Mouse (Mus musculus): ENCODE data around the gene Gm7029. TPM values are rescaled to one million over a fixed set of nuclear protein-coding genes. Genes with fewer than 3 reads are reported as not detected.
A peak's percentile ranks its signal among the peaks of the same experiment; 100 is the strongest.

Gene Gm7029
- polyA plus RNA-seq, 1 experiment: not detected

DNA sequence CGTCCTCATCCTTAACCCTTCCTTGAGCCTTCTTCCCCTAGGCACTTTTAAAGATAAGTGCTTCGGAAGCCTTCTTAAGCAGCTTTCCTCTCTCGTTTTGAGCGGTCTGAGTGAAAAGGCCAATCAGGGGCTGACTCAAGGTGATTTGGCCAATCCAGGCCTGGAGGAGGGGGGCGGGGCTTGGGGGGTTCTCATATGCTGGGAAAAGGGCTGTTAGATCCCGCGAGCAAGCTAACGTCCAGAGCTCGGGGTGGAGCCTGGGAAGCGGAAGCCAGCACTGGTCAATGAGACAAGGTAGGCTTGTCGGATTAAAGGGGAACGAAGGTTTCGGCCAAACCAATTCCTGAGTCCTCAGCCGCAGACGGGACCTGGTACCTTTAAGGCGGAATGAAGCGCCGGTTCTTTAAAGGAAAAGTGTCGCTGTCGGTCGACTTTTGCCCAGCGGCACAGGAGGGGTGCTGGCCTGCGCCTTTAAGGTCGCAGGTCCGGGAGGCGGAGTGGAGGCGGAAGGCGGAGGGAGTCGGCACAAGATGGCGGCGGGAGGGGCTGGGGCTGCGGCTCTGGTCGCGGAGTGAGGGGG is 42.1 kb downstream of the Gm7029 start, which contains the start of the genes Tapbp and Zbtb22:
Gene Tapbp, plus strand, starts transcription at position 229 of the 580 bp plus-strand sequence.
Gene Zbtb22, plus strand, starts transcription at position 234 of the 580 bp plus-strand sequence.
- H3K4me3 ChIP-seq (ENCODE audit: insufficient read depth, low read length): peak within 1 kb of the TSS; percentile 75
- TF ChIP-seq CTCF (IDR thresholded peaks at IDR 0.05; ENCODE audit: low read depth, low read length) (no peak), POLR2A (IDR thresholded peaks at IDR 0.05; ENCODE audit: borderline replicate concordance, low read depth, low read length) (no peak)
- H3K27ac ChIP-seq (ENCODE audit: insufficient read depth, low read depth, low read length): peak within 1 kb of the TSS; percentile 28
- peaks cover 7% of the 10 kb centered on the region for H3K4me1 ChIP-seq (ENCODE audit: control insufficient read depth, insufficient read depth, low read length)

DNA sequence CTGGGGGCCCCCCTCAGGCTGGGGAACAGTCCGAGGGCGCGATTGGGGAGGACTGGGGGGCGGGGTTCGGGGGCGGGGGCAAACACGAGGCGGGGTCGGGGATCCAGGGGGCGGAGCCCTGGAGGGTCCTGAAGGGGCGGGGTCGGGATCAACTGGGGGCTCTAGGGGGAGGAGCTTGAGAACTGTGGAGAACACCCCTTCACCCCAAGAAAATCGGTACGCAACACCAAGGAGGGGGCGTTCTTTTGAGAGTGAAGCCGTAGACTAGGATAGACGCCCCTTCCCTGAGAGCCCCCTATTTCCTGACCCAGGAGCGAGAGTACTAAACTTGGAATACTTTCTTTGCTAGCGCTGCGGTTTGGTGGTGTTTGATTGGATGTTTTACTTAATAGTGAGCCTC is 42.7 kb downstream of the Gm7029 start:
- TF ChIP-seq CTCF (IDR thresholded peaks at IDR 0.05; ENCODE audit: low read depth, low read length): no peak
- TF ChIP-seq POLR2A (IDR thresholded peaks at IDR 0.05; ENCODE audit: borderline replicate concordance, low read depth, low read length): no peak
- H3K27ac ChIP-seq (ENCODE audit: insufficient read depth, low read depth, low read length): peak overlapping the region; percentile 18; the same call in 1 of the 2 replicates

DNA sequence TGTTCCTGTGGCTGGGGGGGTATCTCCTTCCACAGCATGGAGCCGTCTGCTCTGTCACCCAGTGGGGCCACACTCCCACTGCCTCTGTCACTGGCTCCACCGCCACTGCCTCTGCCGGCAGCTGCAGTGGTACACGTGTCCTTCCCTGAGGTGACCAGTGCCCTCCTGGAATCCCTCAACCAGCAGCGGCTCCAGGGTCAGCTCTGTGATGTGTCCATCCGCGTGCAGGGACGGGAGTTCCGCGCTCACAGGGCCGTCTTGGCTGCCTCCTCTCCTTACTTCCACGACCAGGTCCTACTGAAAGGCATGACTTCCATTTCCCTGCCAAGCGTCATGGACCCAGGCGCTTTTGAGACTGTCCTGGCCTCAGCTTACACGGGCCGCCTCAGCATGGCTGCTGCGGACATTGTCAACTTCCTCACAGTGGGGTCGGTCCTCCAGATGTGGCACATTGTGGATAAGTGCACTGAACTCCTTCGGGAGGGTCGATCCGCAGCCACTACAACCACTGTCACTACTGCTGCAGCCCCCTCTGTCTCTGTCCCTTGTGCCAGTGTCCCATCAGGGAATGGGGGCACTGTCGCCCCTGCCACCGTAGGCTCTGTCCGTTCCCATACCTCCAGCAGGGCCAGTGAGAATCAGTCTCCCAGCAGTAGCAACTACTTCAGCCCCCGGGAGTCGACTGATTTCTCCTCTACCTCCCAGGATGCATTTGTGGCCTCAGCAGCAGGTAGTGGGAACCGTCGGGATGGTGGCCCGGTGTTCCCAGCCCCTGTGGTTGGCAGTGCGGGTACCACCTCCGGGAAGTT is 43.4 kb downstream of the Gm7029 start:
- no peak for TF ChIP-seq POLR2A (IDR thresholded peaks at IDR 0.05; ENCODE audit: borderline replicate concordance, low read depth, low read length)
- TF ChIP-seq CTCF (IDR thresholded peaks at IDR 0.05; ENCODE audit: low read depth, low read length): no peak
- H3K27ac ChIP-seq (ENCODE audit: insufficient read depth, low read depth, low read length): no peak overlapping the region

More for the DNA sequence above, 42.7 kb downstream of the Gm7029 start:
- H3K4me1 ChIP-seq (ENCODE audit: control insufficient read depth, insufficient read depth, low read length): peaks cover 7% of the 10 kb centered on the region
- peak overlapping the region; percentile 75 for H3K4me3 ChIP-seq (ENCODE audit: insufficient read depth, low read length)

GRCm38 (mm10) chr17:33917656-33918292 is 44.1 kb downstream of the Gm7029 start:
- Histone ChIP-seq H3K27ac (ENCODE audit: insufficient read depth, low read depth, low read length) (no peak overlapping the region), H3K4me3 (ENCODE audit: insufficient read depth, low read length) (no peak overlapping the region), H3K4me1 (ENCODE audit: control insufficient read depth, insufficient read depth, low read length) (peaks cover 7% of the 10 kb centered on the region)
- TF ChIP-seq POLR2A (IDR thresholded peaks at IDR 0.05; ENCODE audit: borderline replicate concordance, low read depth, low read length) (no peak), CTCF (IDR thresholded peaks at IDR 0.05; ENCODE audit: low read depth, low read length) (no peak)

More for the DNA sequence above, 43.4 kb downstream of the Gm7029 start:
- Histone ChIP-seq H3K4me3 (ENCODE audit: insufficient read depth, low read length) (peak overlapping the region; percentile 75), H3K4me1 (ENCODE audit: control insufficient read depth, insufficient read depth, low read length) (peaks cover 7% of the 10 kb centered on the region)

GRCm38 (mm10) chr17:33918293-33919203 is 44.9 kb downstream of the Gm7029 start:
- peaks cover 7% of the 10 kb centered on the region for H3K4me1 ChIP-seq (ENCODE audit: control insufficient read depth, insufficient read depth, low read length)
- H3K27ac ChIP-seq (ENCODE audit: insufficient read depth, low read depth, low read length): peak overlapping the region; percentile 70
- H3K4me3 ChIP-seq (ENCODE audit: insufficient read depth, low read length): peak overlapping the region; percentile 77
- no peak for TF ChIP-seq CTCF (IDR thresholded peaks at IDR 0.05; ENCODE audit: low read depth, low read length)
- TF ChIP-seq POLR2A (IDR thresholded peaks at IDR 0.05; ENCODE audit: borderline replicate concordance, low read depth, low read length): no peak

GRCm38 (mm10) chr17:33919351-33920281 is 46.0 kb downstream of the Gm7029 start:
- TF ChIP-seq POLR2A (IDR thresholded peaks at IDR 0.05; ENCODE audit: borderline replicate concordance, low read depth, low read length) (no peak), CTCF (IDR thresholded peaks at IDR 0.05; ENCODE audit: low read depth, low read length) (no peak)
- H3K4me1 ChIP-seq (ENCODE audit: control insufficient read depth, insufficient read depth, low read length): peaks cover 7% of the 10 kb centered on the region
- H3K4me3 ChIP-seq (ENCODE audit: insufficient read depth, low read length): peak overlapping the region; percentile 77
- H3K27ac ChIP-seq (ENCODE audit: insufficient read depth, low read depth, low read length): peak overlapping the region; percentile 70

DNA sequence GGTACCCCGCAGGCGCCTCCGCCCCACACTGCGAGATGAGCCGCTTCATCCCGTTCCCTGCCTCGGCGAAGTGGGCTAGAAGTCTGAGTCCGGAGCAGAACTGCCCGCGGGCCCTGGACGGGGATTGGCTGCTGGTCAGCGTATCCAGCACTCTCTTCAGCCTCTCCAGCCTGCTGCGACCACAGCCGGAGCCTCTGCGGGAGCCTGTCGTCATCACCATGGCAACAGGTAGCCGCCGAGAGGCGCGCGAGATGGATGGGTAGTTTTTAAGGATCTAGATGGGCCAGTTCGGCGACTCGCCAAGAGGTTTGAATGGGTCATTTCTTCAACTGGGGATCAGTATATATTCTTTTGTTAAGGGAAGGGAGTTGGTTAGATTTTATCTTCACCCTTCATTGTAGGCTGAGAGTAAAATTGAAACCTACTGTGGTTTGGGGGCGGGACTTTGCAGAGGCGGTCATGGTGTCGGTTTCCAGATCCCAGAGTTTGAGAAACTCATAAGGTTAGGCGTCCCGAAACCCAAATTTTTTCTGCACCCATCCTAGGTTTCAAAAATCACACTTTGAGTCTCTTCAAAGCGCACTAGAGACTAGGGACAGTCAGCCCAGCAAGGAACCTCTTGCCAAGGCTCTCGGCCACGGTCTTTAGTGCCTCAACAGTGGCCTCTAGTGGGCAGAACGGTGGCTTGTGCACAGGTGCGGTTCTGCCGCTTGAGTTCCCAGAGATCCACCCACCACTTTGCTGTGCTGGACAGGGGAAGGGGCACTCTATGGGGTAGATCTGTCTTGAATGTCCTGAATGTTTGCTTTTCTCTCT is 46.9 kb downstream of the Gm7029 start:
- Histone ChIP-seq H3K4me1 (ENCODE audit: control insufficient read depth, insufficient read depth, low read length) (peaks cover 5% of the 10 kb centered on the region), H3K27ac (ENCODE audit: insufficient read depth, low read depth, low read length) (peak overlapping the region; percentile 70), H3K4me3 (ENCODE audit: insufficient read depth, low read length) (peak overlapping the region; percentile 77)
- no peak for TF ChIP-seq POLR2A (IDR thresholded peaks at IDR 0.05; ENCODE audit: borderline replicate concordance, low read depth, low read length)
- peak; percentile 76; the same call in 1 of the 2 replicates for TF ChIP-seq CTCF (IDR thresholded peaks at IDR 0.05; ENCODE audit: low read depth, low read length)

Measured in bone marrow macrophage, adult 2 months (primary cell).